Mouse (Mus musculus): ENCODE data around the gene Snx9. TPM values are rescaled to one million over a fixed set of nuclear protein-coding genes. Genes with fewer than 3 reads are reported as not detected.
A peak's percentile ranks its signal among the peaks of the same experiment; 100 is the strongest.

Gene Snx9
- total RNA-seq, 2 experiments from 2014 or later, result 52.0 to 57.6 TPM

DNA sequence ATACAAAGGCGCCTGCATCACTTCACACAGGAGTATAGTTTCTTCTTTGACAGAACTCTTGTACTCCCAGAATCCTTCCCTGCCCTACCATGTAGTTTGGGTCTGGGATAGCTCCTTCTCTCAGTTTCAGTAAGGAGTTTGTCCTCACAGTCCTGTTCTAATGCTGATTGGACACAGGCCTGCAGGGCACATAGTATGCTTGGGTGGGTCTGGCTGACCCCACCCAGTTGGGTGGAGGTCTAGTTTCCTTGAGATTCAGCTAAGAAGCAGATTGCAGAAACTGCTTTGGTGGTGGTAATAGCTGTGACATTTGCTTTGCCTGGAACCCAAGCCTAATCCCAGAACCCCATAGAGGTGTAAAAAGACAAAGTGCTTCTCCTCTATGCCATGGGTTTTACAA, 33.4 kb downstream of the Snx9 start:
- DNase-seq (ENCODE audit: low spot score in 2 of 2), result no peak

DNA sequence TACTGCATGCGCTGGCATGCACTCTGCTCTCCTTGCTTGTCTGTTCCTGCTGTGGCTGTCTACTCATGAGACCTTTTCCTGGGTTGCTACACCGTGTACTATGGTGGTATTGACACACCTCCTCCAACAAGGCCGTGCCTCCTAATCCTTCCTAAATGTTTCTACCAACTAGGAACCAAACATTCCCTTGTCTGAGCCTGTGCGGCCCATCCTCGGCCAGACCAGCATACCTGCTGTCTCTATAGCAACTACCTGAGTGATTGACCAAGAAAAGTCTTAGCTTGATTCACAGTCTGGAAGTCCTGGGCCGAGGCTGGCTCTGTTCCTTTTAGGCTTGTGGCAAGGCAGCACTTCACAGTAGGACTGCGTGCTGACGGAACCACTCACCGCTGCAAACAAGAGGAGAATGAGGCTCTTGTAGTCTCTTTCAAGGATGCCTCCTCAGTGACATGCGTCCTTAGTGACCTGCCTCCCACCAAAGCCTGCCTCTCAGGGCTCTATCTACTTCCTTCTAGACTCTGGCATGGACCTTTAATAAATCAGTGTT, 36.6 kb downstream of the Snx9 start:
- no peak for DNase-seq (ENCODE audit: low spot score in 2 of 2)

DNA sequence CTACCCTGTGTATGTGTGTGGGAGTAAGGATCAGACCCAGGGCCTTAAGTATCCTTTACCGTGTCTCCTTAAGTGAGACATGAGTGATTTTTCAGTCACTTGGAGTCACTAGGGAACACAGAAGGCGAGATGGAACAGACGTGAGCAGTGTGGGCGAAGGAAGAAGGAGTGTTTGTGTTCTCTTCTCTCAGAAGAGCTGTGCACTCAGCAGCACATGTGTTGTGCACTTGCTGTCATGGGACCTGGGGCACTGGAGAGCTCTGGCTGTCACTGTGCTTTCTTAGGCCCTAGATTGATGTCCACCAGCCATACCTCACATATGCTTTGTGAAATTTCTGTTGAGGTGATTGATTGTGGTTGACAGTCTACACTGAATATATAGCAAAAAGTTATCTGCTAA, 37.7 kb downstream of the Snx9 start:
- DNase-seq (ENCODE audit: low spot score in 2 of 2), result no peak

DNA sequence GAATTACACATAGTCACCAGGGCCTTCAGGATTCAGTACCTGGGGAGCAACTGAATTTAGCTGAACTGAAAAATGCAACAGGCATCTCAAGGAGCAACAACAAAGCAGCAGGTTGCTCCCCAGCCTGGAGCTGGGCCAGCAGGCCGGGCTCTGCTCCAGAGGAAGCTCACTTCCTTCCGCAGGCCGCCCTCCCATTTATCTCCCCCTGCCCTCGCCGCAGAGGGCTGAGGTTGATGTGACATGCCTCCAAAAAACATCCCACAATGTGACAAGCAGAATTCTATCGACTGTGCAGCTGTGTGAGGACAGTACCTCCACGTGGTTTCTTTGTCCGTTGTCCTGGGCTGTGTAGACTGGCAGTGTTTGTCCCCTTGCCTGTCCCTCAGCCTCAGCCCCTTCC, 44.3 kb downstream of the Snx9 start:
- DNase-seq (ENCODE audit: low spot score in 2 of 2), result peak in 1 of 2 experiments; percentile 32

DNA sequence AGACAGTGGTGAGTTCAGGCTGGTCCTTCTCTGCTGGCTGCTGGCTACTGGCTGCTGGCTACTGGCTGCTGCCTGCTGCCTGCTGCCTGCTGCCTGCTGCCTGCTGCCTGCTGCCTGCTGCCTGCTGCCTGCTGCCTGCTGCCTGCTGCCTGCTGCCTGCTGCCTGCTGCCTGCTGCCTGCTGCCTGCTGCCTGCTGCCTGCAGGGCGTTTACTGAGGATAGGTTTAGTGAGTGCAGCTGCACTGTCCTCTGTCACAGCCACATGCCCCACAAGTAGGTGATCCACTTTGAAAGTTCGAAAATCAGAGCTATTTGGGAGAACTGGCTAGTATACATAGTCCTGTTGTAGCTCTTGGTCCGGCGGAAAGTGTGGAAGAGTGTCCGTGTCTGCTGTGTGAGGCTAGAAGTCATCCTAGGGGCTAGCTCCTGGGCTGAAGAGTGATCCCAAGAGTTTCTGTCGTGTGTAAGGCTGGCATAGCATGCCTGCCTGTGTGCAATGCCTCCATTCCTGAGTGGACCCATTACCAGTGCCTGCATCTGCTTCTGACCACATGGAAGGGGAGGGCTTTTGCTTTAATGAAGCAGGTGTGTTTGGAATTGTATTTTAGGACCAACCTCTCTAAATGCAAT, 45.2 kb downstream of the Snx9 start:
- DNase-seq (ENCODE audit: low spot score in 2 of 2), result no peak

DNA sequence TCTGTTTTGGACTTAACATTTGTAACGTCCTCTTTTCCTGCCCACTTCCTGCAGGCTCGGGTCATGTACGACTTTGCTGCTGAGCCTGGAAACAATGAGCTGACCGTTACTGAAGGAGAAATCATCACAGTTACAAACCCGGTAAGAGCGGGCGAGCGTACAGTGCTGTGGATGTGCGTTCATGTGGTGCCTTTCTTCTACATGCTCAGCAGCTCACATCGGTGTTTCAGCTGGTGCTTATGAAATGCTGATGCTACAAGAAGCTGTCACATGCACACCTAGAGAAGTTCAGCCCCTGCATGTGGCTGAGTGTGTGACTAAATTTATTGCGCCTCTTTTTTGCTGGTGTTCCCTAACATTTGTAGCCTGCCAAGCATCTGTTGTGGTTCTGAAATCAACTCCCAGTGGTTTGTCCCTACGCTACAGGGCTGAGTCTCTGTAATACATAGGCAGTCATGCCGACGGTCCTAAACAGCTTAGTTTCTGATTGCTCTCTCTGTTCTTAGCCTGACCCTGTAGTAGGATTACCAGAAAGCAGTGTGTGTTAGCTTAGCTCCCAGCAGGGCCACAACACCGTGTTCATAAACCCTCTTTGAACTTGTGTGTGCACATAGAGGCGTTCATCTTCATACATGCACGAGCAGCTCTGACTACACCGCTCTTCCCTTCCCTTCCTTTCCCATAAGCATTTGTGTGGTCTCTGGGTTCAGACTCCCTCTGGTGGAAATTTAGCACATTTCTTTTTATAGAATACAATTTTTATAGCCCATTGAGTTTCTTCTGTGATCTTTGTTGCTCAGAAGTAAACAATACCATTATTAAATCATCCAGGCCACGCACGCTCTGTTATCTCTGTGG, 46.0 kb downstream of the Snx9 start:
- no peak for DNase-seq (ENCODE audit: low spot score in 2 of 2)

DNA sequence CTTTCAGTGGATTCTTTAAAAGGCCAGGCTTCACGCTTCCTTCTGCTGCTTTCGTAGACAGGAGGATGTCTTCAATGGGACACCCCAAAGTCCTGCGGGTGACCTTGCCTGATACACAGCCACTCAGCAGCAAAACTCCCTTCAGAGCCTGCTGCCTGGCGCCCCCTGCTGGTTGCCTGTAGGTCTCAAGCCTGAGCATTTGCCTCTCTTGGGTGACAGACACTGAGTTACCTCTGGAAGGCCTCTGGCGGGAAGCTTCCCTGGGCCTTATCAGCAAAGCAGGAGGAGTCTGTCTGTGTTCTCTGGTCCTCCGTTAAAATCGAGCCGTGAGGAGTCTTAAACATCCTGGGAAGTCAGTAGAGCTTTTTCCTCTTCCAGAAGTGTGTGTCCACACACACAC, 49.3 kb downstream of the Snx9 start:
- DNase-seq (ENCODE audit: low spot score in 2 of 2), result peak; percentile 83 to 85

DNA sequence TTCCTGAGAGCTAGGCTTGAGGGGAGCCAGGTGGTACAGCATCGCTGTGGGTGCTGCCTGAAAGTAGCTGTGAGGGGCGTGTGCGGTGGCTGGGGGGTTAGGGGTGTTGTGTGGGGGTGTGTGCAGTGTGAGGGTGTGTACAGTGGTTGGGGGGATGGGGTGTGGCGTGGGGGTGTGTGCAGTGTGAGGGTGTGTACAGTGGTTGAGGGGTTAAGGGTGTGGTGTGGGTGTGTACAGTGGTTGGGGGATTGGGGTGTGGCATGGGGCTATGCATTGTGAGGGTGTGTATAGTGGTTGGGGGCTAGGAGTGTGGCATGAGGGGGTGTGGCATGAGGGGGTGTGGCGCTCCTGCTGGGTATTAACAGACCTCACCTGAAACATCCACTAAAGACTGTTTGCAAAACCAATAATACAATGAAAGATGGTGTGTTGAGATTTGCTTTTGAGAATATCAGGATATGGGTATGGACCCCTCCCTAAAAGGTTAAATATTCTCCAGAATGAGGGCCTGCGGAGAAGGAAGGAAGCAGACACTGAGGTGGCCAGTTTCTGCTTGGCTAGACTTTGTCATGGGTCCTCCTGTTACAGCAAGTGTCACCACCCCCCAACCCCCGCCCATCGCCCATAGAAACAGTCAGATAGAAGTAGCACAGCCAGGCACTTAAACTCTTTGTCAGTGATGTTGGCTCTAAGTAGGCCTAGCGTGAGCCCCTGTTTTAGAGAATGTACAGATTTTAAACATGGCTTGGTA, 51.0 kb downstream of the Snx9 start:
- no peak for DNase-seq (ENCODE audit: low spot score in 2 of 2)

DNA sequence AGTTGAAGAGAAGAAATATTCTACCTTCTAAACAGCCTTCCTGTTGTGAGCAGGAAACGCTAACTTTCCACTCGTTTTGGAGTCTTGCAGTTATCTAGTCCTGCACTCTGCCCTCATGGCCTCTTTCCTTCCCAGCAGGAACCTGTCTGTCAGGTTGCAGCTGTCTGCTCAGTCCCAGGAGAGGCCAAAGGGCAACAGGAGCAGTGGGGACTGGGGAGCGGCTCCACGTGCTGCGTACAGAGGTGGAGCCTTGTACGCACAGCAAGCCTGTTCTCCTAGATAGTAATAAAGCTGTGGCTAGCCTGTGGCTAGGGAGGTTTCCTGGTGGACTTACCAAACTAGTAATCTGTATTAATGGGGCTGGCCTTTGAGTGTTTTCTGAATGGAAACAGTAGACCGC, 52.0 kb downstream of the Snx9 start:
- no peak for DNase-seq (ENCODE audit: low spot score in 2 of 2)

DNA sequence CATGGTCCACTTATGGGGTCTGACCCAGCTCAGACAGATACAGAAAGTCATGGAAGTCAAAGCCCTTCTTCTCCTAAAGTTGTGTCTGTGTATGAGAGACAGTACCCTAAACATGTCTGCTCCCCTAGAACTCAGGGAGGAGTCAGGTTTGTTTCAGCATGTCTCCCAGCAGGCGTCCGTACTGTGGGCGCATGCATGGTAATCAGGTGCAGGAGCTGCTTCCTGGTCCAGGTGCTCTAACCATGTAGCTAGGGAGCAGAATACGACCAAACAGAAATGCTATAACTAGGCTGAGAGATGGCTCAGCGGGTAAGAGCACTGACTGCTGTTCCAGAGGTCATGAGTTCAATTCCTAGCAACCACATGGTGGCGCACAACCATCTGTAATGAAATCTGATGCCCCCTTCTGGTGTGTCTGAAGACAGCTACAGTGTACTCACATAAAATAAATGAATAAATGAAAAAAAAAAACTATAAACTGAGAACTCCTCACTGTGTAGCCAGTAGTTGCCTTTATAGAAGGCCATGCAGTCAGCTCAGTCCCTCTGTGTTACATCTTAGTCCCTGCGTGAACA, 52.5 kb downstream of the Snx9 start:
- no peak for DNase-seq (ENCODE audit: low spot score in 2 of 2)

DNA sequence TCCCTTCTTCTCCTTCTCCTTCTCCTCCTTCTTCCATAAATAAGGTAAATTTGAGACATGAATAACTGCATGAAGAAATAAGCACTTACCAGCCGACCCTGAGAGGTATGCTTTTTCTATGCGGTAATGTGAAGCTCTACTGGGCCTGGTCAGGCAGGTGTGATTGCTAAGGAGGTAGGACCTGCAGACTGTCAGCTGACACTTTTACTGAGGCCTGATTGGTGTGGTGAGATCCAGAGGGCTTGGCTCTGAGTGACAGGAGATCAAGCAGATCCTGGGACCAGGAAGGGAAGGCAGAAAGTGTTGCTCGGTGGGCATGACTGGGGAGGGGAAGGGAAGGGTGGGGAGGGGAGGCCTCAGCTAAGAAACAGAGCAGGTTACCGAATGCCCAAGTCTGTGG, 54.9 kb downstream of the Snx9 start:
- DNase-seq (ENCODE audit: low spot score in 2 of 2), result no peak

DNA sequence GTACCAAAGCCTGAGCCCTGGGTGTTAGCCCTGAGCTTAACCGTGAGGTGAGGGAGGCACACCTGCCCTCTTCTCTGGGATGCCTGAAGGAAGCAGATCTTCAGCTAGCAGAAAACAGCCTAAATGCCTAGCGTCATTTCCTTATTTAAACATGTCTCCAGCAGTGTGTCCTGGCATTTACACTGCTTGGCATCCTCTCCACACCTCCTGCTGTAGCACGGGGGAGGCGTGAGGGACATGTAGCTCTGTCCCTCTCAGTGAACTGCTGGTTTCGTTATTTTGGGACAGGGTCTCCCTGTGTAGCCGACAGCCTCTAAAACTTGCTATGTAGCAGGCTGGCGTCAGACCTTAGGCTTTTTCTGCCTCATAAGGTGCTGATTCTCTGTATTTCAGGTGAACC, 55.5 kb downstream of the Snx9 start:
- DNase-seq (ENCODE audit: low spot score in 2 of 2), result no peak

DNA sequence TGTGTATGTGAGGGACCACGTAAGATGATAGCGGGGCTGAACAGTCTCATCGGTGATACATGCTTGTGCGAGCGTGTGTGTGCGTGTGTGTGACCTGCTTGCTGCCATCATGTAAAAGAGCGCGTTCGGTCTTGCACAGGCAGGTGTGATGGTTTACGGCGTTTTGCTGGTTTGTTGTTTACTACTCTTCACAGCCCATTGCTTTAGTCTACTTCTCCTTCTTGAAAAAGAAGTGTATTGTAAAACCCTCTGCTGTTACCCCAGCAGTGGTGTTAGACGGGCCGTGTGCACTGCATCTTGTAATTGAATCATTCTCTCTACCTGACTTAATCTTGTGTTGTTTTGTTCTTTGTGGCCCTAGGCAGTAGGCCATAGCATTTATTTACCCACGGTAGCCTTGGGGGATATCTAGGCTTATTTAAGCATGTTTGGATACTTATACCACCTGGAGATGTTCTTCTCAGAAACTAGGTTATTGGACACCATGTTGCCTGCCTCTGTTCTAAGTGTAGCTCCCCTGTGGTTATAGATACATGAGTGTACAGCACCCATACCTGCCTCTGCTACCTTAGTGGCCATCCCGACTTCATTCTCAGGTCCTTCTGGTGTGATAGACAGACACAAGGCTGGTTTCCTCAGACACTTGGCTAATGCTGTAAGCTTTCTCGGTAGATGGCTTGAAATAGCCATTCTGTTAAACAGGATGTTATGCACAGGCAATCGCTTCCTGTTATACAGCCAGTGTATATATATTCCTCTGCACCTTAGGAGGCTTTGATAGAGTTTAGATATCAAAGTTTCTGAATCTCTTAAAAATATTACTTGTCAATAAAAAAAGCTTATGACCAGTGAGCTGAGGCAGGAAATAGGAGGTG, 56.4 kb downstream of the Snx9 start:
- no peak for DNase-seq (ENCODE audit: low spot score in 2 of 2)

DNA sequence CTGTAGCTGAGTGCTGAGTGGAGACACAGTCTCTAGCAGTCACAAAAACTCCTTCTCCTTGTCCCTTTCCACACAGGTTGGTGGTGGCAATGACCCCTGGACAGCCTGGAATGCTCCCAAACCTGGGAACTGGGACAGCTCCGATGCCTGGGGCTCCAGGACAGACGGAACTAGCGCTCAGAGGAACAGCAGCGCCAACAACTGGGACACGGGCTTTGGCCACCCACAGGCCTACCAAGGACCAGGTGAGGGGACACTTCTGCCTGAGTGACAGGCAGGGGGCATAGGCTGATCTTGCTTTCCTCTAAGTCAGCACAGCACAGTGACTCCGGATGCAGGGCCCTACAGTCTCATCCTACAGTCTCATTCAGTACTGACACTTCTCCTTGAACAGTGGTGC, 58.1 kb downstream of the Snx9 start:
- no peak for DNase-seq (ENCODE audit: low spot score in 2 of 2)

DNA sequence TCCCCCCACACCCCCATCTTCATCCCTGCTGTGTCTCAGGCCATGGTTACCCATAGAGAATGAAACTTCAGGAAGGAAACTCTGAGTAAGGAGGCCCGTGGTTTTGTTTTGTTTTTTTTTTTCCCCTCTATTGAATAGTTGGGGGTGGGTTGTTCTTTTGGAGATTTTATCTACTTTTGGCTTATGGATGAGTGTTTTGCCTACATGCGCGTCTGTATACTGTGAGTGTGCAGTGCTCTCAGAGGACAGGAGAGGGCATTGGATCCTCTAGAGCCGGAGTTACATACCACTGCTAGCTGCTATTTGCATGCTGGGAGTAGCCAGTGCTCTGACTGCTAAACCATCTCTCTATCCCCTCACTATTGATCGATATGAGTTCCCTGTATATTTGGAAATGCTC, 60.3 kb downstream of the Snx9 start:
- no peak for DNase-seq (ENCODE audit: low spot score in 2 of 2)

DNA sequence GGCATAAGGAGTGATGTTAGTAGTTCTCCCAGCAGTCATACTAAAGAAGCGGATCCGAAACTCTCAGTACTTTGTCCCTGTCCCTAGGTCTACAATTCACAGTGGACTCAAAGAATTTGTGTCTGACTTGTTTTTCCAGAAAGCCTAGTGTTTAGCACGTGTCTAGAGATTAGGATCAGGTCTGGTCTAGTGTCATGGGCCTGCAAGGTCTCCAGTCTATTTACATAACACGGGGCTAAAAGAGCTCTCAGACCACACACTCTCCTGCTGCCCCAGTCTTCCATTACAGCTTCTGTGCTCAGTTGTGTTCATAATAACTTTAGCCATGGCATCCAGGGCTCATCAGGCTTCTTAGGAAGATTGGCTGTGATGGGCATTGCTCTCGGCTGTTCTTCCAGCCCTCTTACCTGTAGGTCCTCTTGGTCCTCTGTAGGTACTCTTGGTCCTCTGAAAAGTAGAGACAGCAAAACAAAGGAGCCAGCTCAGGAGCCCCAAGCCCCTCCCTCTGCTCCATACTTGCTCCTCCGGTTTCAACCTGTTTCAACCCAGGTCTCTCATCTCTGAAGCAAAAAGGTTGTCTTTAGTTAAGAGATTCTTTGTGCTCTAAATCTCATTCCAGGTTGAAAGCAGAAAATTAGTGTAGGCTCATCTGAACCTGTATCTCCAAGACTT, 62.6 kb downstream of the Snx9 start:
- DNase-seq (ENCODE audit: low spot score in 2 of 2), result no peak

DNA sequence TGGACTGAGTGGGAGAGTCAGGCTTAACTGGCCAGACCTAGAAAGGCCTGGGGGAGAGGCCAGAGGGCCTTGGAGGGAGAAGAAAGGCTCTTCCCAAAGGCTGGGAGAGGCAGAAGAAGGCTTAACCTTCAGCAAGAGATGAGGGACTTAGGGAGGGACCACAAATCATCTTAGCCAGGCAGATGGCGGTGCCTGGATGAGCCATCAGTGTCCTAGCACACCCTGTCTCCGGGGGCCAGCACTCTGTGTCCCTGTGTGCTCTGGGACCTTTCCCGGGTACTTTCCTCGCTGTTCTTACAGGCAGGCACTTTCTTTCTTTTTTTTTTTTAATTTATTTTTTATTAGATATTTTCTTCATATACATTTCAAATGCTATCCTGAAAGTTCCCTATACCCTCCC, 68.6 kb downstream of the Snx9 start:
- no peak for DNase-seq (ENCODE audit: low spot score in 2 of 2)

DNA sequence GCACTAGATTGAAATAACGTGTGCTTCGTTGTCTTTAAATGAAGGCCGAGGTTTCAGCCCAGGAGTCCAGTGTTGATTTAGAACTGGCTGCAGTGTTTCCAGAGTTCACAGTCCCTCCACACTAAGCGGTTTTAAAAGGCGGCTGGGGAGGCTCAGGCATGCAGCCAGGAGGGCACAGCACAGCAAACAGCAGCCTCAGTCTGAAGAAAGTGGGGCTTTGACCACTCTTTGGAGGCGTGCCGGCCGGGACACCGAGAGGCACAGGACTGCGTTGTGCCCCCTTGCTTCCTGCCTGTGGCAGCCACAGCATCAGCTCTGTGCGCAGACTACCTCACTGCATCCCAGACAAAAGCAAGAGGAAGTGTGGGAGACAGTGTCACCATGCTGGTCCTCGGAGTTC, 70.5 kb downstream of the Snx9 start:
- DNase-seq (ENCODE audit: low spot score in 2 of 2), result no peak

DNA sequence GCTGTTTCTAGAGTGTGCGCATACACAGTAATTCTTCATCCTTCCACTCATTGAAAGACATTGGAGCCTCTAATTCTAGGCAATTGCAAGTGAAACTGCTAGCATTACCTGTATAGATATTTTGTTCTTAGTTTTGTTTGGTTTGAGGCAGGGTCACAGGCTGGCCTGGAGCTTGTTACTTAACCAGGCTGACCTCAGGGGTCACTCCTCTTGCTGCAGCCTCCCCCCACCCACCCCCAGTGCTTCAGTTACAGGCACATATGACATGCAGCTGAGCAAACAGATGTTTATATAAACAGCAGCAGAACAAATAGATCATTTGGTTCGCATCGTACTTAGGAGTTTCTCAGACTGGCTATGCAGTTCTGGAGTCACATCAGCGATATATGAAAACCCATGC, 71.7 kb downstream of the Snx9 start:
- no peak for DNase-seq (ENCODE audit: low spot score in 2 of 2)

DNA sequence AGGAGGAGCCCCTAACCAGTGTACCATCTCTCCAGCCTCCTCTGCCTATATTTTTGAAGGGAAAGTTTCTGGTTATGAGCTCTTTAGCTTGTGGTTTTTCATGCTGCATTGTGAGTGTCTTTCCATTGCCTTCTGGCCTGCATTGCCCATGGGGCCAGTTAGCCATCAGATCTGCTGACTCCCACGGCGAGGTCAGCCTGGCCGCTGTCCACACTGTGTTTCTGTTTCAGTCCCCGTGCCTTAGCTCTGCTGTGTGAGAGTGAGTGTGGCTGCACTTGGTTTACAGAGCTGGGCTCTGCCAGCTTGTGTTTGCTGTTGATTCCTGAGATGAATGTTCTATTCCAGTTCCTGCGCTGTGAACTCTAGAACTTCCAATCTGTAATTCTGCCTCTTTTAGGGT, 73.1 kb downstream of the Snx9 start:
- DNase-seq (ENCODE audit: low spot score in 2 of 2), result no peak
